Mouse (Mus musculus) ES-CJ7 (cell line): ENCODE measurements at regions not wholly inside any gene's neighbourhood (a gene's known extent, or its start where the extent isn't known, plus 50 kb on each side); places are given as distances from the start of the nearest gene placed in this dataset.

Experiments
- DNase-seq: peaks from one replicate; pipeline ENCODE4 v3.0.0; 2011; ENCODE audit warnings: low read depth, low spot score

DNA sequence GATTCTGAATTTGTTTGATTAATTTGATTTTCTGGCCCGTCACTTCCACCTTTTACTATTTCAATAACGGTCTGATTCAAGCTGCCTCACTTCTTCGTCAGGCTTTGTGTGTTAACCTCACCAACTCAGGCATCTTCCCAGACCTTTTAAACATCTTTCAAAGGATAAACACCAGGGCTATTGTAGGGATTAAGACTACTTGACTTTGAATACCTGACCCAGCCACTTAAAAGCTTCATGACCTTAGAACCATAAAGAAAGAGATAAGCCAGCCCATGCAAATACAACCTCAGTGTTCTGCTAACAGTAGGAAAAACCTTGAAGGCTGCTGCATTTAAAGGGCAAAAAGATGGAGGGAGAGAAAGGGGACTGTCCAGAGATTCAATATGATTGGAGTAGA is 386.9 kb upstream of the Castor2 start:
- peak; percentile 39 for DNase-seq

DNA sequence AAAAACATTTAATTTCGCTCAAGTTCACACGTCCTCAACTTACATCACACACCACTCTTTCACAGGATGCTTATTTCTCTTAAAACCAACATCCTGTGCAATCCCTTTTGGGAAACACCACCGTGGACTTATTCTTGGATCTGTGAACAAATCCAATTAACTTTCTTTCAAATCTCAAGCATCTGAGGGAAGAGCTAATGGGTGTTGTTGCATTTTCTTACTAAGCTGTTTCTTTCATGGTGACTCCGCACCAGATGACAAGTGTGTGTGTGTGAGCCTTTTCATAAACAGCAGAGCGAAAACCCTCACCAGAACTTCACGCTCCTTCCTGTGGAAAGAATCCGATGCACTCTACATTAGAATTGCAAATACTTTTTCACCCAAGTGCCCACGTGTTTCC is 390.6 kb upstream of the Castor2 start:
- DNase-seq, result no peak

DNA sequence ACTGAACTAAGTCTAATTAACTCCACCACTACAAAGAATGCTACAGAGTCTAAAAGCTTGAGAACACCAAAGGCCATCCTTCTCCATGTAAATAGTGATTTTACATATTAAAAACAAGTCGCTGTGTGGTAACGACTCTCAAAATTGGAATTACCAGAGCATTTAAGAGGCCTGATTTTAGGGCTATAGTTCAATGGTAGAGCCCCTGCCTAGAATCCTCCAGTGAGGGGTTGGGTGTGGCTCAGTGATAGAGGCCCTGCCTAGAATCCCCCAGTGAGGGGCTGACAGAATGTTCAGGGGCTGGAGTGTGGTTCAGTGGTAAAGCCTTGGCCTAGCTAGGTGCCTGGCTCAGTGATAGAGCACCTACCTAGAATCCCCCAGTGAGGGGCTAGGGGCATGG is 413.3 kb upstream of the Castor2 start:
- DNase-seq, result peak; percentile 24

DNA sequence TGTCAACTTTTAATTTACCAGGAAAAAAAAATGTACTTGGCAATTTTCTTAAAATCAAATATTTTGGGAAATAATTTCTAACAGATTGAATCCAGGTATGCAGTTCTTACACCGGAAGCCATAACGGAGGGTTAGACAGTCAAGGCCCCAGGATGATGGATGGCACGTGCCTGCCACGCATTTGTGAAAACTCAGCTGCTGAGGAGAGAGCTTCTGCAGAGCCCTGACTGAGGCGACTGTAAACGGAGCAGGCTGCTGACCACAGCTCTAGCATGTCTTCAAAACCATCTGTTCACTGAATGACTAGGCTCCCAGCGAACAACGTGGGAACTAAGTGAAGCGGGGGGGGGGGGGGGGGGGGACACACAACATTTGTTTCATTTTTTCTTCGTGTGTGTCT is 416.5 kb upstream of the Castor2 start:
- DNase-seq, result no peak

GRCm38 (mm10) chr5:133676791-133677450 is 422.6 kb upstream of the Castor2 start:
- DNase-seq, result no peak

DNA sequence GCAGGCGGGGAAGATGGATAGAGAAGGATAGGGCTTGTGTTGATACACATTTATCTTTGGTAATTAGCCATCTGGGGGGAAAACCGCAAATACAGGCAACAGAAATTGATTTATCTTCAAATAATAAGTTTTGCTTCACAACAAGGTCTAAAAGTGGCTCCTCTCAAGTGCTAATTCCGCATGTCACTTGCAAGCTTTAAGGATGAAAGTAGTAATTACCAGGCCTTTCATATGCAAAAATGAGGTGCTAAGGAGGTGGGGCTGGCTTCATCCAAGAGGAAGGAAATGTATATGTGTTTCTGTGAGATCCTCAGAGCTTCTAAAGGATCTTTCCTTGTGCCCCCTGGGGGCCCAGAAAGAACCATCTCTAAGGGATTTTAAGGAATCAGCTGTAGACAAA is 423.9 kb upstream of the Castor2 start:
- DNase-seq, result peak; percentile 73

- DNase-seq, result peak; percentile 76
These were observed 433.0 kb upstream of the Castor2 start for GRCm38 (mm10) chr5:133666473-133666872.

GRCm38 (mm10) chr5:133662474-133663256 is 436.8 kb upstream of the Castor2 start:
- no peak for DNase-seq

GRCm38 (mm10) chr5:133660351-133660750 is 439.2 kb upstream of the Castor2 start:
- no peak for DNase-seq

- DNase-seq, result no peak
These were observed 442.7 kb upstream of the Castor2 start for GRCm38 (mm10) chr5:133656837-133657236.

DNA sequence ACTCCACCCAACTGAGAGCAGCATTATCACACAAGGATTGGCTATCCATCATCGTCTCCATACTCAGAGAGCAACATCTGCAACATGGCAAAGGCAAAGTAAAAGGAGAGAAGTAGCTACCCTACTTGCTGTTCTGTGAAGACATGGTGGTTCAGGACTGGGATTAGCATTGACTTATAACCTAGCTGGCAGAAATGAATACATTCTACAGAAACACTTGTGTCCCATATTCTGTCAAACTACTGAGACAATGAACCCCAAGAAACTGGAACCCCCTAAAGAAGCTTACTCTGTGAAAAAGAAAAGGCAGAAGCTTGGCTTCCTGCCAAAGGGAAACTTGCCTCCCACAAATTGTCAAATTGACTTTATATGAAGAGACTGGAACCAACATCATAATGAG is 446.1 kb upstream of the Castor2 start:
- no peak for DNase-seq

- no peak for DNase-seq
These were observed 449.3 kb upstream of the Castor2 start for GRCm38 (mm10) chr5:133650246-133650645.

- no peak for DNase-seq
These were observed 453.8 kb upstream of the Castor2 start for GRCm38 (mm10) chr5:133645696-133646195.

GRCm38 (mm10) chr5:133643326-133643725 is 456.2 kb upstream of the Castor2 start:
- no peak for DNase-seq

GRCm38 (mm10) chr5:133634481-133634880 is 465.0 kb upstream of the Castor2 start:
- no peak for DNase-seq

DNA sequence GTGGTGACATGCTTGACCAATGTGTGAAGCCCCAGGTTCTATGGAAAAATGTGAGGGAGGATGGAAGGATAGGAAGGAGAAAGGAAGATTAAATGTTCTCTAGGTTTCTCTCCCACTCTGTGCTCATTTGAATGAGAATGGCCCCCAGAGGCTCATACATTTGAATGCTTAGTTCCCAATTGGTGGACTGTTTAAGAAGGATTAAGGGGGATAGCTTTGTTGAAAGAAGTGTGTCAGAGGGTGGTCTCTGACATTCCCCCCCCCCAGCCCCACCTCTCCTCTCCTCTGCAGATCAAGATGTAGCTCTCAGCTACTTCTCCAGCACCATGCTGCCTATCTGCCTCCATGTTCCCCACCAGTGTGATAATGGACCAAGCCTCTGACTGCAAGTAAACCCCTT is 467.7 kb upstream of the Castor2 start:
- DNase-seq, result peak; percentile 31

GRCm38 (mm10) chr5:133619347-133619746 is 480.2 kb upstream of the Castor2 start:
- DNase-seq, result no peak

DNA sequence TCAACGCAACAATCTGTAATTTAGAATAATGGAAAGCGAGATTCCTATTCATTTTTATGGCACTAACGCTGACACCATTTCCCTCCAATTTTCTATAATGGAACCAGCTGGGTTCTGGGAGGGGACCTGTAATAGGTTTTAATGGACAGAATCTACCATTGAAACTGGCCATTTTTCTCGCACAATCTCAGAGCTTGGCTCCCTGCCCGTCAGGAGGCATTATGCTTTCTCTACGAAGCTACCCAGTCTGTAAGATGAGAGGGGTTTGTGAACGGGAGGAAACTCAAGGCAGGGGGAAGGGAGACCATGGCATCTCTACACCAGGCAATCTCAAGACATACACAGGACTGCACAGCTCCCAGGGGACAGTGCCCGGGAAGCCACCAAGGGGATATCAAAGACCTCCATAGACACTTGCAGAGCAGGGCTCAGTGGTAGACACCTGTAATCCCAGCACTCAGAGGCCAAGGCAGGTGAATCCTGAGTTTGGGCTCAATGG is 498.2 kb upstream of the Castor2 start:
- no peak for DNase-seq

GRCm38 (mm10) chr5:133600630-133601029 is 498.9 kb upstream of the Castor2 start:
- peak; percentile 21 for DNase-seq

- DNase-seq, result no peak
These were observed 501.4 kb upstream of the Castor2 start for GRCm38 (mm10) chr5:133598105-133598504.

DNA sequence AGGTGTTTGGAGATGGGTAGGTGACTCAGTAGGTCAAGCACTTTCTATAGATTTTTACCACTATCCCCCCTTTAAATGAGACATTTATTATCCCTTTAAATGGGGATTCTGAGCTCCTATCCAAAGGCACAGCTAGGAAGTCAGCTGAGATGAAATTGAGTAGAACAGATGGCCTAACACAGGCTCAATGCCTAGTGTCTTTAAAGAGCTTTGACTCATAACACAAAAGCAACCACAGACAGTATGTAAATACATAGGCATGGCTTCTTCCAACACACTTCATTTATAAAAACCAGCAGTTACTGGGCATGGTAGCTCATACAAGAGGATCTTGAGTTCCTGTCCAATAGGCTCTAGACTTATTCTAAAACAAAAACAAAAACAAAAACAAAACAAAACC is 513.0 kb upstream of the Castor2 start:
- no peak for DNase-seq

DNA sequence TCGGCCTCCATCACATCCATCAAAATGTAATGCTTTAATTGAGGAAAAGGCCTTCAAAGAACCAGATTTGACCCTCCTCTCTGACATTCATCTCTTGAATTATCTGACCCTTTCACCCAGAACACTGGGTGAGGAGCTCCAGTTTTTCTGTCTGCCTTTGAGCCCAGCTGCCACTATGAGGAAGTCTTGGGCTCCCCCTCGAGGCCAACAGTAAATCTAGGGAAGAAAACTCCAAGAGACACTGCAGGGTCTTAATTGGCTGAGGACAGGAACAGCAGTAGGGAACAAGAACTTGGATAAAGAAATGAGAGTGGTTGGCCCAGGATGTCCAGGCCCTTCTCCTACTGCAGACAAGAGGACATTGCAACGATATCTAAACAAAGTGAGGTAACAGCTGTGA is 514.3 kb upstream of the Castor2 start:
- DNase-seq, result peak; percentile 23

DNA sequence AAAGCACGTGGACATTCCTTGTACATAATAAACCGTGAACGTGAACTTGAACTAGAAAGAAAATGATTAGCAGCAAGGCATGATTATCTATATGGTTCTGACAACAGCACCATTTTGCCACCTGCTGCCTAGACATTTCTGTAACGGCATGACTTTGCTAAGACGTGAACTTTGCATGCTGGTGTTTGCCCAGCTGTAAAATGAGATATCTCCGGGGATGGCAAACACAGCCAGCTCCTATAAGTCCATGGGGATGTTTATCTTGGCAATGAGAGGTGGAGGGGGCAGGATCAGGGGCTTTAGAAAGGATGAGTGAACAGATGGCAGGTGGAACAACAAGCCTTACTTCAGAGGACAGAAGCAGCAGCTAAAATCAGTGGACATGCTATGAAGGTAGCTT is 522.9 kb upstream of the Castor2 start:
- no peak for DNase-seq
